Mouse (Mus musculus) stomach, postnatal 0 days (tissue): ENCODE measurements at regions not wholly inside any gene's neighbourhood (a gene's known extent, or its start where the extent isn't known, plus 50 kb on each side); places are given as distances from the start of the nearest gene placed in this dataset.

Experiments
- CTCF ChIP-seq: IDR thresholded peaks from 2 replicates; pipeline ENCODE4 v1.5.1; 2016; ENCODE audit warnings: antibody characterized with exemption, low read depth, mild to moderate bottlenecking, moderate library complexity
- EP300 ChIP-seq: optimal IDR thresholded peaks from 2 replicates; pipeline ENCODE3; 2016; ENCODE audit warnings: antibody characterized with exemption

DNA sequence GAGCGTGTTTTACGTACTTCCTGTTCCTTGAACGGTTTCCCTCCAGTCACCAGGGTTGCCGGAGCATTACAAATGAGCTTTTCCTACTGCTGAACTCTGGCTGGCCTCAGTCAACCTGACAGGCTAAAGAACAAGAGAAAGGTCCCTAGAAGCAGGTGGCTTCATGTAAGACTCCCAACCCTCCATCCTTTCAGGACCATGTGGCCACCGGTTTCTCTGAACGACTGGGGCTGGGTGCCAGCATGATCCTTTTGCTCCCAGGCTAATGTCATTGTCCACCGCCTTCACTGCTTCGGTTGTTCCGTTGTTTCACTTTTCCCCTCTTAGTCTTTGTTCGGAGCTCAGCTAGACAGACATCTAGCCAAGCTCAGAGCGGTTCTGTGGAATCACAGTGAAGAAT, 73.8 kb upstream of the Kitl start:
- TF ChIP-seq CTCF (no peak), EP300 (no peak)
